Mouse (Mus musculus) liver, embryonic 12.5 days (tissue): ENCODE measurements around the gene Lgals3bp. TPM values are rescaled to one million over a fixed set of nuclear protein-coding genes. Genes with fewer than 3 reads are reported as not detected.

Experiments used
- ATAC-seq: fragments of 200-750 bp; cut with Nextera tagmentation; 2 replicates; pipeline ENCODE4 v1.8.0; 2017; ENCODE audit warnings: moderate number of reproducible peaks, mild to moderate bottlenecking, moderate library complexity
- H3K27ac ChIP-seq: fragments of 300-500 bp; sonication (generic); 2 replicates; pipeline ENCODE4 v1.5.1; 2016; ENCODE audit warnings: mild to moderate bottlenecking
- H3K27me3 ChIP-seq: fragments of 300-500 bp; sonication (generic); replicated peaks from 2 replicates; pipeline ENCODE4 v1.6.1; 2016; ENCODE audit warnings: mild to moderate bottlenecking, moderate library complexity
- H3K36me3 ChIP-seq: fragments of 300-500 bp; sonication (generic); 2 replicates; pipeline ENCODE4 v1.6.1; 2016; ENCODE audit warnings: mild to moderate bottlenecking, moderate library complexity
- H3K4me1 ChIP-seq: fragments of 300-500 bp; sonication (generic); 2 replicates; pipeline ENCODE4 v1.6.1; 2016
- H3K4me2 ChIP-seq: fragments of 300-500 bp; sonication (generic); 2 replicates; pipeline ENCODE4 v1.6.1; 2016; ENCODE audit warnings: mild to moderate bottlenecking, moderate library complexity
- H3K4me3 ChIP-seq: fragments of 300-500 bp; sonication (generic); 2 replicates; pipeline ENCODE4 v1.5.1; 2016; ENCODE audit warnings: mild to moderate bottlenecking, moderate library complexity
- H3K9ac ChIP-seq: fragments of 300-500 bp; sonication (generic); 2 replicates; pipeline ENCODE4 v1.6.1; 2016; ENCODE audit warnings: mild to moderate bottlenecking, moderate library complexity
- H3K9me3 ChIP-seq: fragments of 300-500 bp; sonication (generic); replicated peaks from 2 replicates; pipeline ENCODE4 v1.6.1; 2016; ENCODE audit warnings: mild to moderate bottlenecking, moderate library complexity
- WGBS: fragments of 180-500 bp; shearing (Covaris S2); methylation state at CpG from one replicate; pipeline ENCODE4 v1.1.7; 2016; ENCODE audit not compliant: insufficient replicate concordance; 5-methylcytosine and 5-hydroxymethylcytosine counted together
- polyA plus RNA-seq: library from polyadenylated mRNA; unstranded; fragments of >200 nt; fragmentation: Nextera tagmentation; extraction: Ambion mirVana; gene quantifications from 2 replicates; pipeline ENCODE4 v1.2.1, GENCODE M21; 2016

Lgals3bp gene
- polyA plus RNA-seq, 1 experiment from 2014 or later: 22.7 TPM

DNA sequence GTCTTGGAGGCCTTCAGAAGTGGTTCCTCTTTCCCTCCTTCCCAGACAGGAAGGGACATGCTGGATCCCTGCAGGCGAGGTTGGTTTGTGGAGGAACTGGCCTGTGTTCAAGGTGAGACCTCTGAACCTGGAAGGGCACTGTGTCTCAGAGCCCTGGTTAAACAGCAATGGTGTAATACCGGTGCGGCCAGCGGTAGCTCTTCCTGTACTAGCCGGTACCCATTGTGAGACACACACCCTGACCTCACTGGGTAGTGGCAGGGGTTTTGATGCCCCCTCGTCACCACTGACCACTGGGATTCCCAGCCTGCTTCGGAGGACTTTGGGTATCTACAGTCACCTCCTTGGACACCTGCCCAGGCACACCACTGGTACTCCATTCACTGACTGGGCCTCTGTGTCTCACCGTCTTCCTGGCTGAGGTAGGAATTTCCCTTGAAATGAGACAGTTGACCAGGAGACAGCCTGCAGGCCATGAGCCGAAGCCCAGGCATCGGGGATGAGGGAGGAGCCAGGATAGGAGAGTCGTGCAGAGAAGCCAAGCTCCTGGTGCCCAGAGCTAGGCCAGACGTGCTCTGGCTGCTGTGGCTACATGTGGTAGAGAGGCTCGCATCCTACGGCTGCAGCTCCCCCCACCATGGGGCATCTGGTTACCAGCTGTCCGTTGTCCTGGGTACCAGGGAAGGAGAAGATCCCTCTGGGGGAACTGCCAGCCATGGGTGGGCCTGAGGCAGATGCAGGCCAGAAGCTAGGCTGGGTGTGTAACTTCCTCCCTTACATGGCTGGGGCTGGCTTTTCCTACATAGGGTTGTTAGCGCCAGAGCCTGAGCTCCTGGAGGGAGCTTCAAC lies 29.4 kb upstream of the Lgals3bp start:
- Histone ChIP-seq H3K36me3 (no peaks in the 10 kb centered on the region), H3K4me1 (peaks cover 24% of the 10 kb centered on the region), H3K9ac (no peak overlapping the region), H3K27ac (no peak overlapping the region), H3K9me3 (no peaks in the 10 kb centered on the region), H3K27me3 (peaks cover 46% of the 10 kb centered on the region), H3K4me3 (no peak overlapping the region), H3K4me2 (no peak overlapping the region)
- WGBS: 76% methylated on average over 16 of the region's 16 CpGs
- ATAC-seq: no peak

DNA sequence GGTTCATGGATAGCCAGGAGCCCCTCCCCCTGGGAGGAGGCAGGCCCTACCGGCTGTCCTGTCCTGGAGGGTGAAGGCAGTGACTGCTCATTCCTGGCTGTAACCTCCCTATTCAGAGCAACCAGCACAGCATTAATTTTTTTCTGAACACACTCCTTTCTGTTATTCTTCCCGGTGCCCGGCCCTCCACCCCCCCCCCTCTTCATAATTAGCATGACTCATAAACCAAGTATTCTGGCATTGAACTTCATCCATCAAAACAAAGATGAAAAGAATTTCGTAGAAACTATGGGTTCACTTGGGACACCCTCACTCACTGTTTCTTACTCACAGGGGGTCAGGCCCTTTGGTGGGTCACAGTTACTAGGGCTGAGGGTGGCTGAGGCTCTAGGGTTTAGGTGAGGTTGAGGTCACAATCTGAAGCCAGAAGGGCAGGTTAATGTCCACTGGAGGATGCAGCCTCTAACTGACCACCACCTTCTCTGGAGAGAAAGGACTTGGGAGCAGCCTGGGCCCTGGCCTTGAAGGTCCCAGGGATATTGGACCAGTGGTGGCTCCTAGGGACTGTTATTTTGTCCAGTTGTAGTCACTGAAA lies 28.5 kb upstream of the Lgals3bp start:
- ATAC-seq: no peak
- H3K4me1 ChIP-seq: peaks cover 24% of the 10 kb centered on the region
- H3K9me3 ChIP-seq: no peaks in the 10 kb centered on the region
- H3K4me2 ChIP-seq: no peak overlapping the region; the same call in 1 of the 2 replicates
- WGBS: 55% methylated on average over 4 of the region's 4 CpGs
- H3K36me3 ChIP-seq: no peaks in the 10 kb centered on the region
- peaks cover 52% of the 10 kb centered on the region for H3K27me3 ChIP-seq
- H3K9ac ChIP-seq: no peak overlapping the region
- no peak overlapping the region for H3K27ac ChIP-seq
- no peak overlapping the region for H3K4me3 ChIP-seq

DNA sequence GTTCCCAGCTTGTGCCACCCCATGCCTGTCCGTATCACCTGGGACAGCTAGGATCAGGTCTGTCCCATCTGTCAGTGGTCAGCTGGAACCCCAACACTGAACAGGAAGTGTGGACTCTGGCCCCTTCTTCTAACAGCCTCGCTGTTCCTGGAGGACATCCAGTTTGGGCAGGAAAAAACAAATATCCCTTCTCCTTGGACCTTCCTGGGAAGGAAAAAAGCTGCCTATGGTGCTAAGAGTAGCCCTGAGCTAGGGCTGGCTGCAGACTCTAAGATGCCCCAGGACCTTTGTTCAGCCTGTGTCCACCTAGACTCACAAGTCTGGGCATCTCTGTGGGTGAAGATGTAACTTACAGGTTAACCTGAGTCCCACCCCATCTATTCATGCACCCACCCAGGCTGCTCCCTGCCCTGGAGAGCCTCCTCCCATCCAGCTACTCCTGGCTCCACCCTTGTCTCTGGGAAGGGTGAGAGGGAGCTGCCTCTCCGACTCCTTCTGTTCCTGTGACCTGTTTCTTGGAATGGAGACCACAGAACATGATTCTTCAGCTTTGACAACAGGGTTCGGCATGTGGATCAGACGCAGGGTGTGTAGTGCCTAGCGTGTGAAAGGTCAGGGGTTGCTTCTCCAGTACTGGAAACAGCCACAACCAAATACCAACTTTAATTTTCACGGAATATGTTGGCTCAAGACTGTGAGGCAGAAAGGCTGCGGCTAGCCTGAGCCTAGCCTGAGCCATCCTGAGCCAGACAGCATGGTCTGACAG lies 27.2 kb upstream of the Lgals3bp start:
- 0 out of 2 replicates have a peak overlapping the region, but pooled peaks have one; percentile 17 for H3K27ac ChIP-seq
- H3K4me2 ChIP-seq: peak overlapping the region; percentile 38
- ATAC-seq: no peak

DNA sequence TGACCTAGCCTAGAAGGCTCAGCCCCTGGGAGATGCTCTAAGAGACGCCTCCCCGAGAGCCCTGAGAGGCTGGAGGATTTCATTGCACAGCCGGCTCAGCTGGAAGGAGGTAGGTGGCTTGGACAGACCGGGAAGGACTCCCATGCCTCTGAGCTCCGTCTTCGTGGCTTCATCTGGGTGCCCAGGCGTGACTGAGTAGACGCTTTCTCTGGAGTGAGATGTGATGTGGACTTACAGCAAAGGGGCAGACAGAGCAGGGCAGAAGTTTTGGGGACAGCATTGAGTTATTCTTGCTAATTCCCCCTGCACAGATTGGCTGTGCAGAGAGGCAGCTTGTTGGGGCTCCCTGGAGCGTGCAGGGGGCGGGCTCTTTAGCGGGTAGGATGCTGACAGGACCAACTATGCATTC lies 26.6 kb upstream of the Lgals3bp start:
- Histone ChIP-seq H3K36me3 (no peaks in the 10 kb centered on the region), H3K9me3 (no peaks in the 10 kb centered on the region), H3K9ac (peak overlapping the region; percentile 29; the same call in 1 of the 2 replicates), H3K4me3 (peak overlapping the region; percentile 15; the same call in 1 of the 2 replicates), H3K27ac (peak overlapping the region; percentile 28; the same call in 1 of the 2 replicates), H3K4me1 (peaks cover 25% of the 10 kb centered on the region), H3K4me2 (peak overlapping the region; percentile 38), H3K27me3 (peaks cover 55% of the 10 kb centered on the region)
- ATAC-seq: no peak
- 11% methylated on average over 11 of the region's 11 CpGs for WGBS

More for the DNA sequence above, 27.2 kb upstream of the Lgals3bp start:
- Histone ChIP-seq H3K9me3 (no peaks in the 10 kb centered on the region), H3K4me3 (peak overlapping the region; percentile 15; the same call in 1 of the 2 replicates), H3K9ac (peak overlapping the region; percentile 29; the same call in 1 of the 2 replicates), H3K4me1 (peaks cover 24% of the 10 kb centered on the region), H3K36me3 (no peaks in the 10 kb centered on the region), H3K27me3 (peaks cover 55% of the 10 kb centered on the region)
- WGBS: 53% methylated on average over 8 of the region's 8 CpGs

DNA sequence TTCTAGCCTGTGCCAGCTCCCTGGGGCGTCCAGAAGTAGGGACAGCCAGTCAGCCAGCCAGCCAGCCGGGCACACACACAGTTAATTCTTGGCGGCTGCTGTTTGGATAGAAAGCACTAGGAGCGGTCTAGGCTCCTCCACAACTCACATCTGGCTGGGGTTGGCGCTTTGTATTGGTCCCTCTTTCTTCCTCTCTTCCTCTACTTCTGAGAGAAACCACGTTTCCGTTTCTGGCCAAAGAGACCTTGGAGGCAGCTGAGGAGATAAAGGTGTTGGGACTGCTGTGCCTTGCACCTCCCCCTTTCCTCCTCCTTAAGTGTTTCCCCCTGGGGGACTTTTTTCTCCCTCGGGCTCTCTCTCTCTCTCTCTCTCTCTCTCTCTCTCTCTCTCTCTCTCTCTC lies 26.1 kb upstream of the Lgals3bp start, which contains the start of gene C1qtnf1:
TSS of gene C1qtnf1 (plus strand) at position 218 of the 400 bp plus-strand sequence.
- Histone ChIP-seq H3K4me1 (peaks cover 24% of the 10 kb centered on the region), H3K27me3 (peaks cover 54% of the 10 kb centered on the region), H3K4me3 (peak within 1 kb of the TSS; percentile 15; the same call in 1 of the 2 replicates), H3K9me3 (no peaks in the 10 kb centered on the region), H3K4me2 (peak within 1 kb of the TSS; percentile 38), H3K27ac (peak within 1 kb of the TSS; percentile 28; the same call in 1 of the 2 replicates), H3K9ac (peak within 1 kb of the TSS; percentile 29; the same call in 1 of the 2 replicates), H3K36me3 (no peaks in the 10 kb centered on the region)
- WGBS: under 1% methylated on average over 8 of the region's 8 CpGs
- ATAC-seq: no peak

DNA sequence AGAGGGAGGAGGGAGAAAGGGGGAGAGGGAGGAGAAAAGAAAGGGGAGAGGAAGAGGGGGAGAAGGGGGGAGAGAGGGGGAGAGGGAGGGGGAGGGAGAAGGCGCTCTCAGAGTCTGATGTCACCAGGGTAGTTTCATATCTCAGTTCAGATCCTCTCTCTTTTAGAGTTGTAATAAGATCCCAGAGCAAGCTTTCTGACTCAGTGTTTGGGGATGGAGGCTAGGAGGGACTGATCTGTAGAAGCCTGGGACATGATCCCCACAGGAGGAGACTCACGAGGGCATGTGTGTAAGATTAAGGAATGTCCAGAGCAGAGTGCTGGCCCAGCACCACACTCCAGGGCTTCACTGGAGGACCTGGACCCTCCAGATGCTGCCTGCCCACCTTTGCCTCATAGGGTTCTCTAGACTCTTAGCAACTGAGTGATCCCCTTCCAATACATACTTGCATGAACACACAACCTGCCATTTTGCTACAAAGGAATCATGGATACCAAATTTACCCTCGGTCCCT lies 25.4 kb upstream of the Lgals3bp start:
- Histone ChIP-seq H3K9me3 (no peaks in the 10 kb centered on the region), H3K27ac (no peak overlapping the region), H3K4me2 (no peak overlapping the region), H3K36me3 (no peaks in the 10 kb centered on the region), H3K27me3 (peaks cover 56% of the 10 kb centered on the region), H3K9ac (no peak overlapping the region), H3K4me3 (no peak overlapping the region), H3K4me1 (peaks cover 24% of the 10 kb centered on the region)
- WGBS: 24% methylated on average over 3 of the region's 3 CpGs
- ATAC-seq: no peak

DNA sequence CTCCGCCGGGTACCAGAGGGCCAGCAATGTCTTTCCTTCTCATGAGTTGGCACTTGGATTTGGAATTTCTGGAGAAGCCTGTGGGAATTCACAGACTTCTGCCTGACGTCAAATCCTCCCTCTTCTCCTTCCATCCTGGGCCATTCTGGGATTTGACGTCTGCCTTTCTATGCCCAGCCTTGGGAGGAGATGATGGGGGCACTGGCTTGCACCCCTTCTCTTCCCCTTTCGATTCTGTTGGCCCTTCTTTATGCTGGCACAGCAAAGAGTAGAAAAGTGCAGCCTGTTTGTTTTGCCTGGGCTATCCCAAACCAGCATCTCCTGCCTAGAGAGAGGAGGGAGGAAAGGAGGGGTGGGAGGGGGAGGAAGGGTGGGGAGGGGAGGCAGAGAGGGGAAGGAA lies 24.9 kb upstream of the Lgals3bp start:
- Histone ChIP-seq H3K4me2 (no peak overlapping the region), H3K9me3 (no peaks in the 10 kb centered on the region), H3K4me3 (no peak overlapping the region), H3K27ac (no peak overlapping the region), H3K36me3 (no peaks in the 10 kb centered on the region), H3K9ac (no peak overlapping the region), H3K4me1 (peaks cover 24% of the 10 kb centered on the region), H3K27me3 (peaks cover 56% of the 10 kb centered on the region)
- 61% methylated on average over 5 of the region's 5 CpGs for WGBS
- no peak for ATAC-seq

DNA sequence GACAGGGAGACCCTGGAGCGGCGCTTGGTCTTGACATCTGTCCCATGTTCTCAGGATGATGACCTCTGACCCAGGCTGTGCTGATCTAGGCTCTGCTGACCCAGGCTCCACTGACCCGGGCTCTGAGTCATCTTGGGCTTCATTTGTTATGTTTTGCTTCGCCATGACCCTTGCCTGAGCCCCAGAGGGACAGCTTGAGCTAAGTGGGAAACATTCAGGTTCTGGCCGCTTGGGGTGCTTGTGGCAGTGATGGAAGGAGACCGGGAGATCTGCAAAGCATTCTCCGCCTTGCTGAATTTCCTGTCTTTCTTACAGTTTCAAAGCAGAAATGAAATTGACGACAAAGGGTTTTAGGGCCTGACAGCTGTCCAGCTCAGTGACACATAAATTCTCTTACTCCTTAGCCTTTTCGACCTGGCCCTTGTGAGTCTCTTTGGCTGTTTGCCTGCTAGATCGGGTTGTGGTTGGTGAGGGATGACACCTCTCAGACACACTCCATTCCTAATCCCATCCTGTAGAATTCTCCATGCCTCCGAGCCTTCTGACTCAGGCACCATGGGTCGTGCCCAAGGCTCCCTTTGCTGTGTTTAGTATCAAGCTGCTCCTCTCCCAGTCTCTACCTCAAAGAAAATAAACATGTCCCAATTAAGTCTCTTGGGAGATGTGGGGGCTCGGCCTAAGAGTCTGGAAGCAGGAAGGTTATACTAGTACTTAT lies 22.9 kb upstream of the Lgals3bp start:
- no peak overlapping the region for H3K9ac ChIP-seq
- H3K36me3 ChIP-seq: no peaks in the 10 kb centered on the region
- H3K4me1 ChIP-seq: peaks cover 25% of the 10 kb centered on the region
- H3K4me2 ChIP-seq: no peak overlapping the region
- ATAC-seq: no peak
- 49% methylated on average over 13 of the region's 13 CpGs for WGBS
- no peak overlapping the region for H3K27ac ChIP-seq
- no peaks in the 10 kb centered on the region for H3K9me3 ChIP-seq
- H3K27me3 ChIP-seq: peaks cover 56% of the 10 kb centered on the region
- no peak overlapping the region for H3K4me3 ChIP-seq

DNA sequence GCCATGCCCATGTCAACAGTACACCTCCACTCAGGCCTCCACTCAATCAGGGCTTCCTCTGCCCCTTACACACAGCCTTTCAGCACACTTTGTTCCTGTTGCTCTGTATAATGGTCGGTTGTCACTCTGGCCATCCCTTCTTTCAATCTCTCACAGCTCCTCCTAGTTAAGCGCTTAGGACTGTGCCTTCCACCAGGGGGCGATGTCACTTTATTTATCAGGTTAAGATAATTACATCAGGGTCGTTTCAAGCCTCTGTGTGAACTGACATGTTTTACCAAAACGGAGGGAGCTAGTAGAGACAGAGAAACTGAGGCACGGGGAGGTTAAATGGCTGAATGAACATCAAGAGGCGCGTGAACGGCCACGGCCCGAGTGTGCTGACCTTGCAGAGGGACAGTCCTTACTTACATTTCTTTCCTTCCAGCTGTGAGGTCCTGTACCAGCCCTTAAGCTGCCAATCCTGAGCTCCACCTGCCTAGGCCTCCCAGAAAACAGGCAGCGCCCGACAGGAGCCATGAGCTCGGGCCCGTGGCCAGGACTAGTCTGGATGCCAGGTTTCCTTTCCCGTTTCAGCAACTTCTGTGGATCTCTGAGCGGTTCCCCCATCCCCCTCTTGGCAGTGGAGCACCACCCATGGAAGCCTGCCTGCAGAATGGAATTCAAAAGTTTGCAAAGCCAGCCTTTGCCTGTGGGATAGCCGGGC lies 21.5 kb upstream of the Lgals3bp start:
- no peak overlapping the region for H3K27ac ChIP-seq

DNA sequence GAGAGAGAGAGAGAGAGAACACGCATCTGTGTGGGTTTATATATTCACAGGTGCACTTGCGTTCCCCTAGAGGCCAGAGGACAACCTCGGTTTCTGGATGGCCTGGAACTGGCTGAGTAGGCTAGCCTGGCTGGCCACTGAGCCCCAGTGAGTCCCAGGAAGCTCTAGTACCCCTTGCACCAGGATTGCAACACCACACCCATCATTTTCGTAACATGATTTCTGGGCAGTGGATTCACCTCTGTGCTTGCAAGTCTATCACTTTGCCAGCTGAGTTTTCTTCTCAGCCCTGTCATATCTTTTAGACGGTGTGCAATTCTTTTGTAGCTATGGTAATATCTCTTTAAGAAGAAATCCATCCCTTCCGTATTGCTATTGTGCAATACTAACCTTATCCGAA lies 18.4 kb upstream of the Lgals3bp start:
- Histone ChIP-seq H3K4me3 (no peak overlapping the region), H3K27me3 (peaks cover 17% of the 10 kb centered on the region), H3K9me3 (no peaks in the 10 kb centered on the region), H3K36me3 (peaks cover 22% of the 10 kb centered on the region), H3K9ac (no peak overlapping the region), H3K27ac (no peak overlapping the region), H3K4me2 (peak overlapping the region; percentile 76; the same call in 1 of the 2 replicates), H3K4me1 (peaks cover 41% of the 10 kb centered on the region)
- no peak for ATAC-seq
- 67% methylated on average over 7 of the region's 7 CpGs for WGBS

More for the DNA sequence above, 21.5 kb upstream of the Lgals3bp start:
- Histone ChIP-seq H3K4me1 (peaks cover 29% of the 10 kb centered on the region), H3K27me3 (peaks cover 44% of the 10 kb centered on the region), H3K4me3 (no peak overlapping the region), H3K4me2 (peak overlapping the region; percentile 37), H3K9ac (no peak overlapping the region), H3K9me3 (no peaks in the 10 kb centered on the region), H3K36me3 (no peaks in the 10 kb centered on the region)
- ATAC-seq: no peak
- 11% methylated on average over 18 of the region's 18 CpGs for WGBS
